Mouse (Mus musculus) cerebellum, postnatal 14 days (tissue): ENCODE data around the gene Ifngr1.

Experiments used
- DNase-seq, 2 experiments: peaks; one replicate each; pipeline ENCODE4 v3.0.0; 2021; ENCODE audit warnings: mixed read lengths in 2 of 2

Ifngr1 gene

GRCm38 (mm10) chr10:19591641-19592441 is at the start of gene Ifngr1:
Ifngr1 (plus strand) TSS chr10:19591949.
- peak; percentile 98 to 99 for DNase-seq

GRCm38 (mm10) chr10:19546825-19547224 is 44.9 kb upstream of the Ifngr1 start:
- DNase-seq, result no peak

DNA sequence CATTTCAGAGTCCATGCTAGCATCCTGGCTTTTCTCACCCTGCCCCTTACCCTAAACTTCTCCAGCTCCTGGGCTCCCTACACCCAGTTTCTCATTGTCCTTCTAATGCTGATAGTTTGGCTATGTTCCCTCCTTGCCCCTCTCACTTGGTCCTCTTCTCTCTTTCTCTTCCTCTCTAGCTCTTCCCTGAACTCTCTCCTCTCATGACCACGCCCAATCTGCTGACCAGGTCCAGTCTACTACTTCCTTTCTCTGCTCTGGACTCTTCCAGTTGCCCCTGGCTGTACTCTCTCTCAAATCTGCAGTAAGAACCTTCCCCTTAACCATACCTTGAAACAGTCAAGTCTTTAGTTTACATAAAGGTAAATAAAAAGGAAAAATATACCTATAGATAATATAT is 43.7 kb upstream of the Ifngr1 start:
- DNase-seq, result no peak

GRCm38 (mm10) chr10:19548491-19548890 is 43.3 kb upstream of the Ifngr1 start:
- DNase-seq, result no peak

GRCm38 (mm10) chr10:19551585-19551984 is 40.2 kb upstream of the Ifngr1 start:
- DNase-seq, result no peak

GRCm38 (mm10) chr10:19553857-19554256 is 37.9 kb upstream of the Ifngr1 start:
- no peak for DNase-seq

DNA sequence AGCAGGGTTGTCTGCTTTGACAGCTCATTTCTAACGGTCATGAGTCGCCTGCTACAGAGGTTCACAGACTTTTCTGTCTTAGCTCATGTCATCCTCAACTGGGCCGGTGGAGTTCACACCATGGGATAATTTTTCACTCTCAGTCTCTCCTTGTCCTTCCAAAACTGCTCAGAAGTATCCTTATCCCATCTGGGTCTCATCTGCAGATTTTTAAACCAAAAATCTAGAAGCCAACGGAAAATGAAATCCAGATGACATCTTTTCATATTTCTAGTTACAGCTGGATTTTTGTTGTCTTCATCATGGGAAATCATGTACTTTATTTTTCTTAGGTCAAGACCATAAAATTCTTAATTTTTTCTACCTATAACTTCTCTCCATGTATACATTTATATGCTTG is 34.1 kb upstream of the Ifngr1 start:
- no peak for DNase-seq

GRCm38 (mm10) chr10:19559565-19560165 is 32.1 kb upstream of the Ifngr1 start:
- no peak for DNase-seq

- no peak for DNase-seq
These were observed 29.2 kb upstream of the Ifngr1 start for GRCm38 (mm10) chr10:19562598-19562997.

GRCm38 (mm10) chr10:19563443-19563861 is 28.3 kb upstream of the Ifngr1 start:
- DNase-seq, result no peak

GRCm38 (mm10) chr10:19567481-19567880 is 24.3 kb upstream of the Ifngr1 start:
- DNase-seq, result no peak

DNA sequence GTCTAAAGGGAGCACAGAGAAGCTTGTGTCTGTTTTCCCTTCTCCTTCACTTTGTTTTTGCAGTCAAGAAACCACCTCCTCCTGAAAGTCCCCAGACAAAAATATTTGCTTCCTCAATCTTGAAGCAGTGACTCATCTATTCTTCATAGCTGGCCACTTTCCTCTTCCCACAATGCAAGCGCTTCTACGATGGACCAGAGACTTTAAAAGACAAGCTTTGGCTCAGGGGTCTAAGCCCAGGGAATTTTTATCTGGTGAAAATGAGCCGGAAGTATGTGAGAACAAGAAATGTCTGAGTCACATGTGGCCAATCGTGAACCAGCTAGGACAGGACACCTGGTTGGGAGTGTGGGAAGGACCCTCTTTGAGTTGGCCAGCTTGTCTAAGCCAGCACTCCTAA is 21.5 kb upstream of the Ifngr1 start:
- DNase-seq, result no peak

GRCm38 (mm10) chr10:19570716-19571115 is 21.0 kb upstream of the Ifngr1 start:
- no peak for DNase-seq

- no peak for DNase-seq
These were observed 14.2 kb upstream of the Ifngr1 start for GRCm38 (mm10) chr10:19577571-19577970.

GRCm38 (mm10) chr10:19578001-19578400 is 13.7 kb upstream of the Ifngr1 start:
- DNase-seq, result no peak

GRCm38 (mm10) chr10:19578409-19578986 is 13.3 kb upstream of the Ifngr1 start:
- DNase-seq, result peak; percentile 61 to 72

DNA sequence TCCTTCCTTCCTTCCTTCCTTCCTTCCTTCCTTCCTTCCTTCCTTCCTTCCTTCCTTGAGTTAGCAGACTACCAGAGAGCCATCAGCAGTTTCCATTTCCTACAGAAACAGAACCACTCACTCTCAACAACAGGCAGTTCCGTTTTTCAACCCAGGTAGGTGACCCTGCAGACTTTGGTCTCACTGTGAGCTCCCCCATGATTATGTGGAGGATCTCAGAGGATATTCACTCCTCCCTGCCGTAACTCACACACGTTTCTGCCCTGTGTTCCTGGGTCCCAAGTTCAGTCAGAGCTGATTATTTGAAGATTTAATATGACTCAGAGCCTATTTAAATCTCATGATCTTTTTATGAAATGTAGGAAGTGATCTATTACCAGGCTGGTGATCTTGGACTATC is 11.1 kb upstream of the Ifngr1 start:
- DNase-seq, result no peak

GRCm38 (mm10) chr10:19581844-19582582 is 9.7 kb upstream of the Ifngr1 start:
- DNase-seq, result no peak

DNA sequence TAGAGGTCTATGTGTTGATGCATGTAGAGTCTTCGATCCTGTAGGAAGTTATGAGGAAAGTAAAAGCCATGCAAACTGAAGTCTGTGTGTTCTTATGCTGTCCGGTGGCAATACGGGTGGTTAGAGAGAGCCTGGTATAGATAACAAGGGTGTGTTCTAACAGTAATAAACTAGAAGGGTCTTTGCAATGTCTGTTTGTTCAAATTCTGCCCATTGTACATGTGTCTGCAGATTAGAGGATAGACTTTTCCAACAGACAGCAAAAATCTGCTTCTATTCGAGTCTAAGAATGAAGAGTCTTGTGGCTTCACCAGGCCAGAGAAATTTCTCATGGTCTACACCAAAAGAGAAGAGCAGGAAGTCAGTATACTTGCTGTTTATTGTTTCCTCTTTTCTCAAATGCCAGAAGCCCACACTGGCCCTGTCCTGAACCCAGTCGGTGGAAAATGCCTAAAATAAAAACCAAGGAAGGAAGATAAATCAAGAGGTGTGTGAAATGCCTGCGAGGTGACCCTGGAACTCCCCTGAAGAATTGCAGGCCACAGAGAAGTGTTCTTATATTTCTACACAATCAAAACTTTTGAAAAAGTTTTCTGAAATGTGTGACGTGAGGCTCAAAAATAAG is 8.8 kb upstream of the Ifngr1 start:
- DNase-seq, result no peak

DNA sequence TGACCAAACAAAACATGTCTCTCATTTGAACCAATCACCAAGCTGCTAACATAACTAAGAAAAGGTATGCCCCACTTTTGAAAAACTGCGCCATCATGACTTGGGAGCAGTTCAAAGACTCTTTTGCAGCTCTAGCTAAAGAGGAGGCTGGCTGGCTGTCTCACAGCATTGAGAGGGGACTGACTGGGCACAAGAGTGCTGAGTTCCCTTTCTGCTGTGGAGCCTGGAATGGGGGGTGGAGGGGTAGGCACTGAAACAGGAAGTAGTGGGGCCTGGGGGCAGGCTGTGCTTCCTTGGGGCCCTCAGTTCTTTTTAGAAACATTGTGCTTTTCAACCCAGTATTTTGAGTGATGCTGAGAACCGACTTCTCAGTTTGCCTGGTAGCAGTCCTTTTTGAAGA is 7.7 kb upstream of the Ifngr1 start:
- no peak for DNase-seq

GRCm38 (mm10) chr10:19584846-19585245 is 6.9 kb upstream of the Ifngr1 start:
- no peak for DNase-seq

DNA sequence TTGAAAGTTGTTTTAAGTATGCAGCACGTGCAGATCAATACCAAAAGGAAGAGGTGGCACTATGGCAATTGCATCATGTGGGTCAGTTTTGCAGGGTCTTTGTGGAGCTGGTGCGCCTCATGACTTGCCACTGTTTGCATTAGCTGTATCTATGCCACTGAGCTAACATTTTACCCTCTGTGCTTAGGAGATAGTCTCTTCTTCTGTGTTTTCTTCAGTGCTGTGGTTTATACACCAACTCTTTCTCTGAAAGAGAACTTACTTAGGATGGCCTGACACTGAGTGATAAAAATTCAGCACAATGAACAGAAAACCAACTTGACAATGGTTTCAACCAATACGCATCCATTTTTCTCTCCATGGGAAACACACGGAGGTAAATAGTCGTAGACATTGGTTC is 5.9 kb upstream of the Ifngr1 start:
- no peak for DNase-seq

DNA sequence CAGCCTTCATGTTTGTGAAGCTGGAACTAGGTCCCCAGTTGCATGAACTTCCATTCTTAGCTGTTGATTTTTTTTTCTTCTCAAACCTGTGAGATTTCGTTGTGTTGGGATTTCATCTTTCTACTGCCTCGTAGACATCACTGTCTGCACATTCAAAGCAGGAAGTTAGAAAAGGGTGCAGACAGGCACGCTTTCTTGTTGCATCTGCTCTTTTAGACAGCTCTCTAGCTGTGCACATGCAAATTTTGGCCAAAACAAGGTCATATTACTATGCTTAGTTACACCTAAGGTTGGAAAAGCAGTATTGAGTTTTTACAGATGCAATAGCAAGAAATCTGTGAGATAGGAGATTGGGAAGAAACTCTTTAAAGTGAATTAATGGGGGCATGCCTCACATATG is 4.5 kb upstream of the Ifngr1 start:
- no peak for DNase-seq
